Mouse (Mus musculus) gastrocnemius, postnatal 10 days (tissue): ENCODE measurements around the gene Ccdc122. TPM values are rescaled to one million over a fixed set of nuclear protein-coding genes. Genes with fewer than 3 reads are reported as not detected.

ENCODE experiments used
- DNase-seq: peaks from one replicate; pipeline ENCODE4 v3.0.0; 2021; ENCODE audit warnings: mixed read lengths
- total RNA-seq, 2 experiments: library from RNA; stranded (reverse); gene quantifications; 2 replicates each; pipeline ENCODE4 v1.2.3; 2021

Gene Ccdc122
- total RNA-seq, 2 experiments from 2014 or later, result 1.1 to 2.0 TPM

DNA sequence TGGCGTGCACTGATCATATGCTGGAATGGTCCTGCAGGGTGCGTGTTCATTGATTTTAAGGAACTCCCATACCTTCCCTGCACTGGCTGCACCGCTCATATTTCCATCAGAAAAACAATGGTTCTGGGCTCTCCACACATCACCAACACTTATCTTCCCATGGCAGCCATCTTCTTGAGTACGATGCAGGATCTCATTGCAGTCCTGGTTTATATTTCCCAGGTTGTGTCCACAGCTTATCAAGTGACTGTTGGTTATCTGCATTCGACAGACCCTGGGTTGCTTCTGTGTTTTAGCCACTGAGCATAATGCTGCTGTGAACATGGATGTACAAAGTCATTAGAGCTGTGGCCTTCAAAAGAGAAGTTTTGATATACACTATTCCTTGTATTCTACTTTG is 94.0 kb downstream of the Ccdc122 start:
- DNase-seq, result no peak

DNA sequence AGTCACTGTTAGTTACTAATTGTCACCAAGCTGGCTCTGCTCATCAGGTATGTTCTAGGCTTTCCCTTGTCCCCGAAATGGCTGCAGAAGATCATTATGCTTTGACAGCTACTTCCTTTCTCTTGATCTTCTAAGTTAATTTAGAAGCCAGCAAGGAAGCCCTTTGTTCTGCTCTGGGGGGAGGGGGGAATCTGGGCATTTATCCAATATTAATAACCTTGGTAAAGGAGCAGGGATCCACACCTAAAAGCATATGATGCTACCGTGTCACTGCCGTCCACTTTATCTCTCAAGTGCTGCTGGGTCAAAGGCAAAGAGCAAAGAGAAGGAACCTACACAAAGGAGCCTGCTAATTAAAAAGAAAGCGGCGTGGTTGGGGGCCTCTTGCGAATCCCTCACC is 100.4 kb downstream of the Ccdc122 start:
- no peak for DNase-seq

DNA sequence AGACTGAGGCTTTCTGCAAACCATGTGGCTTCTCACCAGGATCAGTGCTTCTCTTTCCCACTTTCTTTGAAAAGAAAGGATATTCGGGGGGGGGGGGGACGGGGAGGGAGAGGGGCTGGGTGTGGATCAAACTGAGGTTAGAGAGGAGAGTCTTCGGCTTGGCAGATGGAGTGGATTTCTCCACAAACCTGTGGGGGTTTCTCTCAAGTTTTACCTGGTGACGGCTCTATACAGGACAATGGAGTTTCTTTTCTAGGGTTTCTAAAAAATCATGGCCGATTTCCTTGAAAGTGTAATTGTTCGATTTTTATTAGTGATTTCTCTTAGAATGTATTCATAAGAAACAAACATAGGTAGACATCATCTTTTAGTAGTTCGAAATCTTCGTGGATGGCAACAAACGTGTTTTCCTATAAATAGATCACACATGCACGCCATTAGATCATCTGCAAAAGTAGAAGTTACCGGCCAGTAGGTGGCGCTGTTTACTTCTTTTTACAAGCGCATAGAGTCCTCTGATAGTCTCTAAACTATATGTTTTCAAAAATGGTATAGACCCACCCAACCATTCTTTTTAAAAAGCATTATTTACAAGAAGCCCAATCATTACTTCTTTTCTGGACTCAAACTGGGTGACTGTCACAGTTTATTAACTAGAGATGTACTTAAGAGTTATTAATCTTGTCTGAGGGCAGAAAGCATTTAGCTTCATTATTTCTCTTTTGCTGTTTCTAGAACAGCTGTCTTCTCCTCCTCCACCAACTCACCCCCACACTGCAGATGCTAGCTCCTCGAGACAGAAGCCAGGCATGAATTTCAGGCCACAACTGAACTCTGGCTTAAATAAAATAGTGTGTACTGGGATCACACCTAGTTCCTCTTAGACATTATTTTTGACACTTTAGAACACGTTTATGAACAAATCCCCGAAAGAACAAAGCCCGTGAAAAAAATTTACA is 105.0 kb downstream of the Ccdc122 start:
- DNase-seq, result peak; percentile 85

DNA sequence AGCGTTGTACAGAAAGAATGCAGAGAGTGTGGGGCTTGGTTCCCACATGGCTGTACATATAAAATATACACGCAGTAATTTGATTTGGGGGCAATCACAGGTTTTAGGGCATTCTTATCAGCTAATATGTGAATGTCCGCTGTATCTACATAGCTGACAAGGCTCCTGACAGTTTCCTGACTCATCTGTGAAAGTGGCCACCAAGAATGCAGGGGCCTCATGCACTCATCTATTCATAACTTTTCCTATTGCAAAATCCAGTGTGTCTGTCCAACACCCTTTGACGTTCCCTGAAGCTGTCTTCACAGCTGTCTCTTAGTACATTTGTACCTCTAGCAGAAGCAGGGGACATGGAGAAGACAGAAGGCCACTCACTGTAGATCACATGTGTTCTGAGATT is 108.5 kb downstream of the Ccdc122 start:
- DNase-seq, result no peak

DNA sequence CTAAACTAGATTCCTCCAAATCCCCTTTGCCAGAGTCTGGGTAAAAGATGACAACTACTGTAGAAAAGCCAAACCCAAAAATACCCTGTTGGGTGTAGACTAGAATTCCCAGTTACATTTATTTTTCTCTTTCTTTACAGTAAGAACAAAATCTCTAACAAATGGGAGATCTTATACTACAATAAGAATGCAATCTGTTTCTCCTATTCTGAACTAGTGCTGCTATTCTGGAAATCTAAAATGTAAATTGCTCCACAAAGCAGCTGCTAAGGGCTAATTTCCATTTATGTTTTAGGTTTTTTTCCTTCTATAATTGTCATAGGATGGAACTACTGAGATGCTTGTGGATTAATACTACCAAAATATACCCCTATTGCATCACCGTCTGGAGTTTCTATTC is 111.1 kb downstream of the Ccdc122 start:
- no peak for DNase-seq

DNA sequence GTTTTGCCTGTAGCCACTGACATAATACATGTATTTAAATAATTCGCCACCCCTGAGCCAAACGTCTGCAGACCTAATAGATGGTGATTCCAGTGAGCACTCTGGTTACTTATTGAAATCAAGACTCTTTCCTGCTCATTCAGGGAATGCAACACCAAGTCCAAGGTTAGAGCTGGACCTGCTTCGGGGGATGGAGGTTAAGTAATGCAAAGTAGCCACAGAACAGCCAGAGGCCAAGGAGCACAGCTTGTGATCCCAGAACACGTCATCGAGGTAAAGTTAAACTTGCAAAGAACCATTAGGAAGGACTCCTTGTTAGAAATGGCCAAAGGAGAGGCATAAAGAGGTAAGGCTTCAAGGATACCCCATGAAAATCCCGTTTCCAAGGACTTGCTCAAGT is 114.0 kb downstream of the Ccdc122 start:
- no peak for DNase-seq

DNA sequence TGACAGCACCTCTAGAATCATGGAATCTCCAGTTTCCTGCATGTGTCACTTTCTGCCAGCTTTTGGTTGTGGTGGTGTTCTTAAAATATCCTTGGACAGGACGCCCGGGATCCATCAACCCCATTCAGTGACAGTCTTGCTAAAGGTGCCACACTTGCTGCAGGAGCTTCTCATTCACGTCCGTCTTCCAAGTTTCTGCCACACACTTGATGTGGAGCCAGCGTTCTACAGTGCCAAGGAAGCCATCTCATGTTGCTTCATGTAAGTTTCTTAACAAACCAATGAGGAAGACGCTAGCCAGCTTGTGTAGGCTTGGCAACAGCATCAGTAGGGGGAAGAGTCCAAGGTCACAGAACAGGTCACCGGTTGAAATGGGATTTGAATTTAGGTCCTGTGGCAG is 114.9 kb downstream of the Ccdc122 start:
- DNase-seq, result peak; percentile 15

DNA sequence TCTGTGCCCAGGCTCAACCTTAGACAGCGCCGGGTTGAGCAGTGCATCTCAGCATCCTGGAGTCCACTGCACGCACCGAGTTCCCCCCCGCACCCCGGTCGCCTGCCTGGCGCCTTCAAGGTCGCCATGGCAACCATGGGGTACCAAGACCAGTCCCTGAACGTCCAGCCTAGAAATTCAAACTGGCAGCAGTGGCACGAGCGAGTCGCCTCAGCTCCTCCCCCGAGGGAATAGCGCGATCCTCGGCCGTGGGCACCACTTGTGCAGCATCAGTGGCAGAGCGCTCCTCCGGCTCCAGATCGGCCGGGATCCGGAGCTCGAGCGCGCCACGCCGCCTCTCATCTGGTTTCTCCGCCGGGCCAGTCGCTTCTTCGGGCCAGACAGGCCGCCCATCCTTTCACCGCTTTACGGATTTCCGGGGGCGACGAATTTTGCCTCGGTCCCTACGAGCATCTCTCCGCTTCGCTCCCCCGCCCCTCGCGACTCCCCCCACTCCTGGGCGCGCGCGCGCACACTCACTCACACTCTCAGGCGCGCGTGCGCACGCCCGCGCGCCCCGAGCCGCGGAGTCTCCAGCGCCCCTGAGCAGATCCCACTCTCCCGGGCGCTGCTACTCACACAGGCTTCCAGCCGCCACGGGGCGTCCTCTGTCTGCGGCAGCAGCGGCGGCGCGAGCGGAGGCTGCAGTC is 119.8 kb downstream of the Ccdc122 start, which contains the start of gene Enox1:
Gene Enox1, plus strand, starts transcription at position 542 of the 689 bp plus-strand sequence.
- peak; percentile 70 for DNase-seq

DNA sequence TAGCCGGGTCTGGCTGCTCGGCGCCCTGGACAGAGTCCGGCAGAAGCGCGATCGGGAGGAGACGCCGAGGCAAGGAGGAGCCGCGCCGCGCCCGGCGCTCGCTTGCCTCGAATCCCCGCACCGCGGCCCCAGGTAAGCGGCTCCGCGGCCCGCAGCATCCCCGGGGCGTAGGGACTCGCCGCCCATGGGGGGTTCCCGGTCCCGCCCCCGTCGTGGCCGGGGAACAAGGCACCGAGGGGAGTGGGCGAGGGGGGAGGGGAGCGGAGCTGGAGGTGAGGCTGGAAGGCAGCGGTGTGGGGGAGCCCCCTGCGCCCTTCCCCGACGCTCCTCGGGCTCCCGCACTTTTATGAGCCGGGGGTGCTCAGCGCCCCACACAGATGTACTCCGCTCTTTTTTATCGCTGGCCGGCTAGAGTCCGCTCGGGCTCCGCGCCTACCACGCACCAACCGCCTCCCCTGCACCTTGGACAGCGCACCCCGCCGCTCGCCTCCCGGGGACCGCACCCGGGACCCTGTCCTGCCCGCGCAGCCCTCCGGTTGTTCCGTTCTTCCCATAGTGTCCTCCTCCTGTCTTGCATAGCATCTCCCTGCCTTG is 120.4 kb downstream of the Ccdc122 start:
- DNase-seq, result peak; percentile 41

DNA sequence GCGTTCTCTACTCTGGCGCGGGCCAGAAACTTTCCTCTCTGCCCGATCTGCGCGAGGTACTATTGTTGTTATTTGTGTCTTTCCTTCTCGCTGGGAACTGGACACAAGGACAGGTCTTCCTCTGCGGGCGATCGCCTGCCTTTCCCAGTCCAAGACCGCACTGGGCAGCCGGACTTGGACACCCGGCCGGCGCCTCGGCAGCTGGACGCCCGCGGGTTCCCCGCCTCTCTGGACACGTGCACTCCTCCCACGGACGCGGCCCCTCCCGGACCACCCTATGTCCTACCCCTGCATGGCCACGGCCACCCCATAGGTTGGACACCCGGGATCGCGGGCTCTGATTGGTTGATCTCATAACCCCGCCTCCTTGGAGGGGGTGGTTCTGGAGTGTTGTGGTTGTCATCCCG is 120.9 kb downstream of the Ccdc122 start:
- peak; percentile 74 for DNase-seq

DNA sequence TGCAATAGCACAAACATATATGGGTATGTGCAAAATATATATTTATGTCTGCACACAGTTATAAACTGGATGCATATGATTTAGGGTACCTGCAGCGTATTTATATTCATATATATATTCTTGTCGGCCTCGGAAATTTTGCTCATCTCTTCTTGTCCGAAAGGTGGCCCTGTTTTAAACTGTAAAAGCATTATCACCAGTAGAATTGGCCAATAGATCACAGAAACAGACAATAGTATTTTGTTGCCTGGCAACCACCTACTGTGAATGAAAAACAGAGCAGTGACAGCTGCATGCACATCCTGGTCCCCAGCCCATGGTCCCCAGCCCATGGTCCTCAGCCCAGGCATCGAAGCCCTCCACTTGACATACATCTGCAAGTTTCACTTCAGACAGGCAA is 122.8 kb downstream of the Ccdc122 start:
- DNase-seq, result no peak

Other genes with a start within 250 kb of the Ccdc122 start
- gene Lacc1, start 132 bp downstream of the Ccdc122 start, total RNA-seq, result 1 to 10 TPM; 2.9 to 3.5 TPM
- gene Enox1, start 120.0 kb downstream of the Ccdc122 start, total RNA-seq, result 1 to 10 TPM; 3.5 to 4.3 TPM